Mouse (Mus musculus) E14TG2a.4 (cell line): ENCODE results near the gene Lhx2.

Experiments used
- CTCF ChIP-seq: conservative IDR thresholded peaks from 2 replicates; pipeline ENCODE4 v1.5.1; 2014; ENCODE audit warnings: low read length
- NANOG ChIP-seq: IDR thresholded peaks from 2 replicates; pipeline ENCODE4 v1.6.1; 2014; ENCODE audit warnings: borderline replicate concordance, low read length, mixed read lengths

GRCm38 (mm10) chr2:38326671-38327070, 12.4 kb upstream of the Lhx2 start:
- TF ChIP-seq CTCF (no peak), NANOG (no peak)
